Mouse (Mus musculus) heart, adult 18-20 months (tissue): Measurements from ENCODE around the gene Ndufa4l2. TPM values are rescaled to one million over a fixed set of nuclear protein-coding genes. Genes with fewer than 3 reads are reported as not detected.

Experiments used
- total RNA-seq, 2 experiments: library from RNA; stranded (reverse); gene quantifications; 2 replicates each; pipeline ENCODE4 v1.2.3; 2021

Gene Ndufa4l2
- total RNA-seq, 2 experiments from 2014 or later: 23.9 to 27.0 TPM

Other genes with a start within 250 kb of the Ndufa4l2 start
- gene Dctn2, start 248.6 kb upstream of the Ndufa4l2 start, total RNA-seq: 100 to 1,000 TPM; 139 to 146 TPM
- 10 to 100 TPM; 16.7 to 20.2 TPM for gene Mbd6, start 225.9 kb upstream of the Ndufa4l2 start, total RNA-seq
- 10 to 100 TPM; 43.7 to 44.8 TPM for gene Mars, start 203.2 kb upstream of the Ndufa4l2 start, total RNA-seq
- gene Arhgap9, start 193.0 kb upstream of the Ndufa4l2 start, total RNA-seq: 1 to 10 TPM; 4.0 to 5.4 TPM
- under 1 TPM; 0.82 to 0.87 TPM for gene Gli1, start 173.0 kb upstream of the Ndufa4l2 start, total RNA-seq
- not detected for gene Inhbe, start 160.6 kb upstream of the Ndufa4l2 start, total RNA-seq
- gene Inhbc, start 144.5 kb upstream of the Ndufa4l2 start, total RNA-seq: not detected
- gene R3hdm2, start 134.6 kb upstream of the Ndufa4l2 start, total RNA-seq: 100 to 1,000 TPM; 146 to 169 TPM
- under 1 TPM; 0.37 to 0.54 TPM for gene Stac3, start 13.3 kb upstream of the Ndufa4l2 start, total RNA-seq
- 10 to 100 TPM; 39.3 to 44.7 TPM for gene Shmt2, start 7.5 kb downstream of the Ndufa4l2 start, total RNA-seq
- gene Nxph4, start 19.6 kb downstream of the Ndufa4l2 start, total RNA-seq: under 1 TPM; 0.35 to 0.39 TPM
- gene Lrp1, start 106.2 kb downstream of the Ndufa4l2 start, total RNA-seq: 10 to 100 TPM; 65.2 to 69.7 TPM
- 10 to 100 TPM; 45.2 to 45.7 TPM for gene Stat6, start 128.0 kb downstream of the Ndufa4l2 start, total RNA-seq
- gene Nemp1, start 151.9 kb downstream of the Ndufa4l2 start, total RNA-seq: 1 to 10 TPM; 3.6 to 3.8 TPM
- 1 to 10 TPM; 4.8 to 5.3 TPM for gene Nab2, start 153.6 kb downstream of the Ndufa4l2 start, total RNA-seq
- gene Myo1a, start 190.2 kb downstream of the Ndufa4l2 start, total RNA-seq: under 1 TPM in 1 of 2 experiments, not detected in 1; 0.08 TPM
- gene Tac2, start 209.5 kb downstream of the Ndufa4l2 start, total RNA-seq: not detected
- 1 to 10 TPM; 6.8 to 7.6 TPM for gene Zbtb39, start 224.6 kb downstream of the Ndufa4l2 start, total RNA-seq
- 1 to 10 TPM; 3.3 to 3.5 TPM for gene Gpr182, start 236.8 kb downstream of the Ndufa4l2 start, total RNA-seq
- under 1 TPM; 0.07 to 0.10 TPM for gene Rdh1, start 244.8 kb downstream of the Ndufa4l2 start, total RNA-seq
- gene Rdh16f1, start 244.8 kb downstream of the Ndufa4l2 start, total RNA-seq: under 1 TPM in 1 of 2 experiments, not detected in 1; 0.10 TPM